Mouse (Mus musculus): ENCODE data around the gene Srpk2.
"Not testable (repeated sequence)": the region's sequence is repeated elsewhere in the genome, so short reads cannot be mapped to it uniquely, and the experiment has no call there.

Gene Srpk2

GRCm38 (mm10) chr5:23684517-23684916 is at the start of gene Srpk2:
TSS of gene Srpk2 (minus strand) at chr5:23684617.
- DNase-seq: no peak

- no peak for DNase-seq
These were observed 37.5 kb upstream of the Srpk2 start for GRCm38 (mm10) chr5:23721956-23722355.

GRCm38 (mm10) chr5:23718881-23719328 is 34.5 kb upstream of the Srpk2 start:
- DNase-seq: no peak

GRCm38 (mm10) chr5:23718182-23718534 is 33.7 kb upstream of the Srpk2 start:
- no peak for DNase-seq

GRCm38 (mm10) chr5:23717469-23718181 is 33.2 kb upstream of the Srpk2 start:
- DNase-seq: no peak

- no peak for DNase-seq
These were observed 29.3 kb upstream of the Srpk2 start for GRCm38 (mm10) chr5:23713401-23714335.

- DNase-seq: peak; percentile 79 to 88
These were observed 27.9 kb upstream of the Srpk2 start for GRCm38 (mm10) chr5:23712130-23713001.

GRCm38 (mm10) chr5:23711671-23712129 is 27.3 kb upstream of the Srpk2 start:
- DNase-seq: peak; percentile 38

- DNase-seq: no peak
These were observed 26.8 kb upstream of the Srpk2 start for GRCm38 (mm10) chr5:23711244-23711643.

GRCm38 (mm10) chr5:23709661-23710060 is 25.2 kb upstream of the Srpk2 start:
- DNase-seq: no peak

- not testable (repeated sequence) for DNase-seq
These were observed 22.5 kb upstream of the Srpk2 start for GRCm38 (mm10) chr5:23706601-23707597.

GRCm38 (mm10) chr5:23697457-23697856 is 13.0 kb upstream of the Srpk2 start:
- no peak for DNase-seq

- no peak for DNase-seq
These were observed 986 bp downstream of the Srpk2 start for GRCm38 (mm10) chr5:23683431-23683830.

GRCm38 (mm10) chr5:23679006-23679405 is 5.4 kb downstream of the Srpk2 start:
- DNase-seq: no peak

GRCm38 (mm10) chr5:23677883-23678282 is 6.5 kb downstream of the Srpk2 start:
- no peak for DNase-seq

- no peak for DNase-seq
These were observed 7.4 kb downstream of the Srpk2 start for GRCm38 (mm10) chr5:23677072-23677453.

- peak; percentile 69 to 75 for DNase-seq
These were observed 8.0 kb downstream of the Srpk2 start for GRCm38 (mm10) chr5:23676156-23677071.

- DNase-seq: peak; percentile 78 to 87
These were observed 8.8 kb downstream of the Srpk2 start for GRCm38 (mm10) chr5:23675499-23676155.

GRCm38 (mm10) chr5:23674829-23675498 is 9.5 kb downstream of the Srpk2 start:
- peak; percentile 72 to 74 for DNase-seq

All from cerebellum, postnatal 25 days (tissue).